Mouse (Mus musculus) induced T-regulatory cell, adult 2 months (primary cell): Measurements from ENCODE around the gene Trpm8.

Experiments
- DNase-seq: peaks from one replicate; pipeline ENCODE4 v3.0.0-alpha.2; 2012; ENCODE audit warnings: low read depth

The Trpm8 gene

GRCm38 (mm10) chr1:88277098-88277817 is at the start of gene Trpm8, which contains the start of gene Hjurp:
Gene Trpm8 (plus strand): TSS chr1:88277661.
Gene Hjurp (minus strand): TSS chr1:88277633.
- peak; percentile 100 for DNase-seq

- DNase-seq = no peak
Observed at GRCm38 (mm10) chr1:88228121-88228520, 49.3 kb upstream of the Trpm8 start.

GRCm38 (mm10) chr1:88229566-88229965 is 47.9 kb upstream of the Trpm8 start:
- no peak for DNase-seq

- no peak for DNase-seq
Observed at GRCm38 (mm10) chr1:88229986-88230385, 47.5 kb upstream of the Trpm8 start.

- no peak for DNase-seq
Observed at GRCm38 (mm10) chr1:88230421-88230820, 47.0 kb upstream of the Trpm8 start.

- DNase-seq = no peak
Observed at GRCm38 (mm10) chr1:88230981-88231802, 46.3 kb upstream of the Trpm8 start.

GRCm38 (mm10) chr1:88231803-88232499 is 45.5 kb upstream of the Trpm8 start:
- no peak for DNase-seq

GRCm38 (mm10) chr1:88232664-88233380 is 44.6 kb upstream of the Trpm8 start:
- no peak for DNase-seq

- no peak for DNase-seq
Observed at GRCm38 (mm10) chr1:88233421-88234247, 43.8 kb upstream of the Trpm8 start.

- no peak for DNase-seq
Observed at GRCm38 (mm10) chr1:88234248-88234610, 43.2 kb upstream of the Trpm8 start.

- no peak for DNase-seq
Observed at GRCm38 (mm10) chr1:88234646-88235045, 42.8 kb upstream of the Trpm8 start.

- DNase-seq = no peak
Observed at GRCm38 (mm10) chr1:88235046-88235893, 42.2 kb upstream of the Trpm8 start.

GRCm38 (mm10) chr1:88235894-88236415 is 41.5 kb upstream of the Trpm8 start:
- DNase-seq = no peak

- DNase-seq = no peak
Observed at GRCm38 (mm10) chr1:88237311-88237710, 40.1 kb upstream of the Trpm8 start.

GRCm38 (mm10) chr1:88238771-88239170 is 38.7 kb upstream of the Trpm8 start:
- no peak for DNase-seq

- no peak for DNase-seq
Observed at GRCm38 (mm10) chr1:88240072-88240471, 37.4 kb upstream of the Trpm8 start.

GRCm38 (mm10) chr1:88240579-88240978 is 36.9 kb upstream of the Trpm8 start:
- no peak for DNase-seq

GRCm38 (mm10) chr1:88243861-88244260 is 33.6 kb upstream of the Trpm8 start:
- DNase-seq = no peak

GRCm38 (mm10) chr1:88245881-88246280 is 31.6 kb upstream of the Trpm8 start:
- no peak for DNase-seq

GRCm38 (mm10) chr1:88246386-88246785 is 31.1 kb upstream of the Trpm8 start:
- DNase-seq = no peak
